Mouse (Mus musculus): ENCODE results near the gene Rpl19.
A peak's percentile ranks its signal among the peaks of the same experiment; 100 is the strongest.

Gene Rpl19

GRCm38 (mm10) chr11:98026570-98027296, at the start of gene Rpl19:
Gene Rpl19 (plus strand): TSS chr11:98026710.
- peak; percentile 91 for DNase-seq

GRCm38 (mm10) chr11:97977797-97978196, 48.7 kb upstream of the Rpl19 start:
- no peak for DNase-seq

GRCm38 (mm10) chr11:97978392-97978791, 48.1 kb upstream of the Rpl19 start:
- no peak for DNase-seq

GRCm38 (mm10) chr11:97979824-97980495, 46.5 kb upstream of the Rpl19 start:
- DNase-seq = no peak

GRCm38 (mm10) chr11:97980531-97980966, 46.0 kb upstream of the Rpl19 start:
- DNase-seq = no peak

- no peak for DNase-seq
Measured at GRCm38 (mm10) chr11:97982721-97983120, 43.8 kb upstream of the Rpl19 start.

GRCm38 (mm10) chr11:97983506-97983905, 43.0 kb upstream of the Rpl19 start:
- DNase-seq = no peak

GRCm38 (mm10) chr11:97983983-97984382, 42.5 kb upstream of the Rpl19 start:
- DNase-seq = no peak

- DNase-seq = no peak
Measured at GRCm38 (mm10) chr11:97985727-97986677, 40.5 kb upstream of the Rpl19 start, which contains the start of gene Plxdc1. Gene Plxdc1 (minus strand): TSS chr11:97986444.

- DNase-seq = no peak
Measured at GRCm38 (mm10) chr11:97986738-97987465, 39.6 kb upstream of the Rpl19 start.

- DNase-seq = peak; percentile 94
Measured at GRCm38 (mm10) chr11:97987551-97988526, 38.7 kb upstream of the Rpl19 start.

- DNase-seq = peak; percentile 89
Measured at GRCm38 (mm10) chr11:97988530-97989096, 37.9 kb upstream of the Rpl19 start.

GRCm38 (mm10) chr11:97994539-97995100, 31.9 kb upstream of the Rpl19 start:
- DNase-seq = no peak

GRCm38 (mm10) chr11:97995564-97996288, 30.8 kb upstream of the Rpl19 start, which contains the start of gene Arl5c:
Gene Arl5c (minus strand): TSS chr11:97996181.
- no peak for DNase-seq

- no peak for DNase-seq
Measured at GRCm38 (mm10) chr11:97996691-97997090, 29.8 kb upstream of the Rpl19 start.

GRCm38 (mm10) chr11:97997387-97997960, 29.0 kb upstream of the Rpl19 start:
- no peak for DNase-seq

- no peak for DNase-seq
Measured at GRCm38 (mm10) chr11:97998074-97998793, 28.3 kb upstream of the Rpl19 start.

GRCm38 (mm10) chr11:97998898-97999608, 27.5 kb upstream of the Rpl19 start:
- DNase-seq = no peak

Measured in layer of hippocampus, adult 9-11 months (tissue).